In genomic region chr10:75794880-75795279, GRCm38 (mm10) we compare ENCODE assay signal across 9 mouse cellular contexts. TPM values are rescaled to one million over a fixed set of nuclear protein-coding genes. Genes with fewer than 3 reads are reported as not detected.
A peak's percentile ranks its signal among the peaks of the same experiment; 100 is the strongest.
DNase-seq lines count a peak whose midpoint lies in the region; ATAC-seq and TF ChIP-seq lines count a peak whose summit lies in the region.
"Had no signal": no experiment of that assay in that cellular context is flagged by ENCODE, and none has a peak within 500 bp of the region (broad histone marks: within the 10 kb centered on the region; RNA-seq: fewer than 3 reads in every experiment).

No protein-coding gene starts in this region.

- TF ChIP-seq CTCF in lung, adult 2 months (IDR thresholded peaks at IDR 0.05; ENCODE audit: insufficient read depth, low read length): no peak

- 25% methylated on average over 3 of the region's 3 CpGs for WGBS in lung, adult 2 months

- peaks cover 8% of the 10 kb centered on the region for H3K4me1 ChIP-seq in lung, adult 2 months (ENCODE audit: control insufficient read depth, insufficient read depth, low read length)

- H3K4me3 ChIP-seq in lung, adult 2 months (replicated peaks; ENCODE audit: extremely low read depth, low read depth, low read length): no peak overlapping the region
- H3K4me3 ChIP-seq: neural tube, embryonic 12.5 days had no signal

- TF ChIP-seq POLR2A in lung, adult 2 months (IDR thresholded peaks at IDR 0.05; ENCODE audit: borderline replicate concordance, extremely low read depth, low read depth, low read length): no peak

- DNase-seq in ES-CJ7 (ENCODE audit: low read depth, low spot score): peak; percentile 47
- peak; percentile 24 for DNase-seq in ZHBTc4 (ENCODE audit: low read depth, low spot score)
- DNase-seq in kidney, adult 9 months: peak; percentile 92
- DNase-seq in lung, adult 2 months: peak; percentile 31
- DNase-seq in urinary bladder, postnatal 14 days (ENCODE audit: low spot score): no peak
- DNase-seq: layer of hippocampus, adult 9-11 months had no signal

- ATAC-seq in monocyte, adult 5-6 weeks (replicated peaks; ENCODE audit: insufficient number of reproducible peaks, low FRiP score, low TSS enrichment, poor library complexity, severe bottlenecking): no peak
- ATAC-seq in inflammation-experienced regulatory T-cells, adult 6 months: no peak

RNA-seq across cellular contexts. Expression of gene Gstt1, which starts 3.5 kb away (rescaled TPM):
- polyA plus RNA-seq in lung, adult 2 months (2012; rRNA removed): 163 and 178 TPM in 2 replicates
- 2.1 TPM in 1 of 3 replicates, not detected in the others for total RNA-seq in monocyte, adult 5-6 weeks (2017)
- polyA plus RNA-seq in inflammation-experienced regulatory T-cells, adult 6 months (2017; shearing (Covaris generic)): 1 to 10 TPM; 1.7 to 3.6 (median 2.2) TPM

RNA-seq across cellular contexts. Expression of gene Gstt3, which starts 13.7 kb away (rescaled TPM):
- 47.8 and 63.7 TPM in 2 replicates for polyA plus RNA-seq in lung, adult 2 months (2012; rRNA removed)
- 1.1 to 2.1 TPM (median 1.9 TPM) in 3 replicates for total RNA-seq in monocyte, adult 5-6 weeks (2017)
- 10 to 100 TPM in 1 of 3 experiments, 1 to 10 TPM in 2; 9.0 to 12.7 (median 9.3) TPM for polyA plus RNA-seq in inflammation-experienced regulatory T-cells, adult 6 months (2017; shearing (Covaris generic))

RNA-seq across cellular contexts. Expression of gene Gm20441, which starts 14.1 kb away (rescaled TPM):
- polyA plus RNA-seq in lung, adult 2 months (2012; rRNA removed): not detected in 2 replicates
- total RNA-seq in monocyte, adult 5-6 weeks (2017): not detected in 3 replicates
- not detected for polyA plus RNA-seq in inflammation-experienced regulatory T-cells, adult 6 months (2017; shearing (Covaris generic))
- polyA plus RNA-seq: neural tube, embryonic 12.5 days had no signal

RNA-seq across cellular contexts. Expression of gene Ddt, which starts 21.7 kb away (rescaled TPM):
- polyA plus RNA-seq in lung, adult 2 months (2012; rRNA removed): 59.7 and 65.3 TPM in 2 replicates
- total RNA-seq in monocyte, adult 5-6 weeks (2017): 13.5 to 18.8 TPM (median 16.8 TPM) in 3 replicates
- 10 to 100 TPM; 63.4 to 95.0 (median 86.4) TPM for polyA plus RNA-seq in inflammation-experienced regulatory T-cells, adult 6 months (2017; shearing (Covaris generic))

RNA-seq across cellular contexts. Expression of gene Gstt4, which starts 27.5 kb away (rescaled TPM):
- not detected in 2 replicates for polyA plus RNA-seq in lung, adult 2 months (2012; rRNA removed)
- 0.49 TPM in 1 of 3 replicates, not detected in the others for total RNA-seq in monocyte, adult 5-6 weeks (2017)
- polyA plus RNA-seq in inflammation-experienced regulatory T-cells, adult 6 months (2017; shearing (Covaris generic)): not detected
- polyA plus RNA-seq: neural tube, embryonic 12.5 days had no signal

Comparison
In these comparisons a context has a peak if more than half of its experiments do, and no peak if none do; other contexts are left out.
1. RNA of gene Gstt1, which starts 3.5 kb away (polyA plus RNA-seq): 163 to 178 TPM in lung, adult 2 months; 1.7 to 3.6 TPM in inflammation-experienced regulatory T-cells, adult 6 months; every median in the first group is over 10 times any median in the second.